Mouse (Mus musculus) MEL (cell line): ENCODE measurements around the gene Tmem11. TPM values are rescaled to one million over a fixed set of nuclear protein-coding genes. Genes with fewer than 3 reads are reported as not detected.

Experiments
- DNase-seq: peaks from one replicate; pipeline ENCODE4 v3.0.0; 2011; ENCODE audit warnings: low read depth, low spot score
- H3K27ac ChIP-seq: 2 replicates; pipeline ENCODE4 v1.5.1; 2012; ENCODE audit warnings: low read depth, mild to moderate bottlenecking, control low read depth, low read length, moderate library complexity; ENCODE audit not compliant: control insufficient read depth
- H3K27me3 ChIP-seq, 2 experiments: fragments of 150-350 bp in 1 of 2; sonication (generic) in 1 of 2; 2 replicates each; pipeline ENCODE4 v1.6.1; 2012; ENCODE audit warnings: low read length in 2 of 2, mild to moderate bottlenecking in 2 of 2, improper control_type of control experiment in 1 of 2, moderate library complexity in 1 of 2; ENCODE audit not compliant: insufficient read depth in 2 of 2, control insufficient read depth in 1 of 2
- H3K36me3 ChIP-seq, 2 experiments: 2 replicates each; pipeline ENCODE4 v1.6.1; 2012 to 2014; ENCODE audit warnings: low read length in 2 of 2, improper control_type of control experiment in 1 of 2, inconsistent platforms in 1 of 2, mild to moderate bottlenecking in 1 of 2; ENCODE audit not compliant: insufficient read depth in 2 of 2, control insufficient read depth in 1 of 2
- H3K4me1 ChIP-seq, 2 experiments: fragments of 150-350 bp in 1 of 2; sonication (generic) in 1 of 2; 2 replicates each; pipeline ENCODE4 v1.6.1; 2012; ENCODE audit warnings: low read length in 2 of 2, improper control_type of control experiment in 1 of 2, mild to moderate bottlenecking in 1 of 2; ENCODE audit not compliant: insufficient read depth in 2 of 2, control insufficient read depth in 1 of 2
- H3K4me3 ChIP-seq, 2 experiments: fragments of 150-350 bp in 1 of 2; sonication (generic) in 1 of 2; 2 replicates each; pipeline ENCODE4 v1.5.1; 2012; ENCODE audit warnings: low read depth in 2 of 2, low read length in 2 of 2, mild to moderate bottlenecking in 2 of 2, moderate library complexity in 2 of 2, control low read depth in 1 of 2, improper control_type of control experiment in 1 of 2; ENCODE audit not compliant: control insufficient read depth in 1 of 2, insufficient read depth in 1 of 2
- H3K79me2 ChIP-seq: 2 replicates; pipeline ENCODE4 v1.6.1; 2012; ENCODE audit warnings: mild to moderate bottlenecking, low read length, moderate library complexity; ENCODE audit not compliant: control insufficient read depth, poor library complexity, insufficient read depth
- H3K9ac ChIP-seq: 2 replicates; pipeline ENCODE4 v1.6.1; 2012; ENCODE audit warnings: low read depth, mild to moderate bottlenecking, control low read depth, low read length, moderate library complexity; ENCODE audit not compliant: control insufficient read depth, poor library complexity, severe bottlenecking
- H3K9me3 ChIP-seq: fragments of 150-350 bp; sonication (generic); replicated peaks from 2 replicates; pipeline ENCODE4 v1.6.1; 2012; ENCODE audit warnings: mild to moderate bottlenecking, low read length, improper control_type of control experiment, moderate library complexity; ENCODE audit not compliant: insufficient read depth
- CHD1 ChIP-seq: IDR thresholded peaks from 2 replicates; pipeline ENCODE4 v1.6.1; 2012; ENCODE audit warnings: low read depth, mild to moderate bottlenecking, inconsistent platforms, low read length, improper control_type of control experiment
- CHD2 ChIP-seq: IDR thresholded peaks from 2 replicates; pipeline ENCODE4 v1.6.1; 2011; ENCODE audit warnings: low read length, improper control_type of control experiment
- CTCF ChIP-seq, 3 experiments: IDR thresholded peaks in 2 of 3; conservative IDR thresholded peaks in 1 of 3; 2 replicates each; pipeline ENCODE4 v1.5.1; 2011 to 2012; ENCODE audit warnings: low read length in 3 of 3, low read depth in 2 of 3, mild to moderate bottlenecking in 2 of 3, improper control_type of control experiment in 1 of 3, inconsistent platforms in 1 of 3, mixed read lengths in 1 of 3, moderate library complexity in 1 of 3; ENCODE audit not compliant: control insufficient read depth in 1 of 3, insufficient read depth in 1 of 3, poor library complexity in 1 of 3, severe bottlenecking in 1 of 3
- ELF1 ChIP-seq: IDR thresholded peaks from 2 replicates; pipeline ENCODE4 v1.6.1; 2014; ENCODE audit warnings: low read depth, mild to moderate bottlenecking, inconsistent platforms, low read length, improper control_type of control experiment, moderate library complexity
- EP300 ChIP-seq, 2 experiments: IDR thresholded peaks; 2 replicates each; pipeline ENCODE4 v1.6.1; 2011; ENCODE audit warnings: improper control_type of control experiment in 2 of 2, low read length in 2 of 2, low read depth in 1 of 2, mild to moderate bottlenecking in 1 of 2
- ETS1 ChIP-seq: IDR thresholded peaks from 2 replicates; pipeline ENCODE4 v1.6.1; 2012; ENCODE audit warnings: low read depth, mild to moderate bottlenecking, inconsistent platforms, low read length, improper control_type of control experiment, moderate library complexity
- GABPA ChIP-seq: IDR thresholded peaks from 2 replicates; pipeline ENCODE4 v1.6.1; 2012; ENCODE audit warnings: low read depth, mild to moderate bottlenecking, inconsistent platforms, low read length, improper control_type of control experiment, moderate library complexity
- GATA1 ChIP-seq: IDR thresholded peaks from 2 replicates; pipeline ENCODE4 v1.6.1; 2011; ENCODE audit warnings: low read depth, low read length, improper control_type of control experiment
- HCFC1 ChIP-seq: IDR thresholded peaks from 2 replicates; pipeline ENCODE4 v1.6.1; 2012; ENCODE audit warnings: low read depth, mild to moderate bottlenecking, inconsistent platforms, low read length, improper control_type of control experiment, moderate library complexity
- JUND ChIP-seq: IDR thresholded peaks from 2 replicates; pipeline ENCODE4 v1.6.1; 2011; ENCODE audit warnings: low read depth, mild to moderate bottlenecking, improper control_type of control experiment, low read length
- KAT2A ChIP-seq: conservative IDR thresholded peaks from 2 replicates; pipeline ENCODE4 v1.6.1; 2012; ENCODE audit warnings: low read depth, low read length, improper control_type of control experiment, inconsistent platforms
- MAFK ChIP-seq: IDR thresholded peaks from 2 replicates; pipeline ENCODE4 v1.6.1; 2011; ENCODE audit warnings: low read depth, mild to moderate bottlenecking, low read length, improper control_type of control experiment, borderline replicate concordance
- MAX ChIP-seq: IDR thresholded peaks from 2 replicates; pipeline ENCODE4 v1.6.1; 2011; ENCODE audit warnings: low read length, improper control_type of control experiment
- MAZ ChIP-seq: IDR thresholded peaks from 2 replicates; pipeline ENCODE4 v1.6.1; 2012; ENCODE audit warnings: low read depth, mild to moderate bottlenecking, inconsistent platforms, low read length, improper control_type of control experiment
- MEF2A ChIP-seq: IDR thresholded peaks from 2 replicates; pipeline ENCODE4 v1.6.1; 2014; ENCODE audit warnings: low read depth, mild to moderate bottlenecking, inconsistent platforms, low read length, improper control_type of control experiment; ENCODE audit not compliant: poor library complexity, insufficient replicate concordance, severe bottlenecking; ENCODE audit errors: extremely low read depth
- MYB ChIP-seq: IDR thresholded peaks from 2 replicates; pipeline ENCODE4 v1.6.1; 2011; ENCODE audit warnings: mild to moderate bottlenecking, low read depth, low read length, improper control_type of control experiment
- MYC ChIP-seq: IDR thresholded peaks from 2 replicates; pipeline ENCODE4 v1.6.1; 2011; ENCODE audit warnings: low read depth, mild to moderate bottlenecking, low read length, improper control_type of control experiment, moderate library complexity
- NELFE ChIP-seq: IDR thresholded peaks from 2 replicates; pipeline ENCODE4 v1.6.1; 2011; ENCODE audit warnings: low read depth, low read length, improper control_type of control experiment
- NRF1 ChIP-seq: IDR thresholded peaks from 2 replicates; pipeline ENCODE4 v1.6.1; 2014; ENCODE audit warnings: low read depth, mild to moderate bottlenecking, inconsistent platforms, low read length, improper control_type of control experiment, moderate library complexity; ENCODE audit not compliant: poor library complexity, insufficient read depth, severe bottlenecking
- POLR2A ChIP-seq, 2 experiments: IDR thresholded peaks; 2 replicates each; pipeline ENCODE4 v1.6.1; 2011 to 2012; ENCODE audit warnings: low read length in 2 of 2, mild to moderate bottlenecking in 2 of 2, control low read depth in 1 of 2, improper control_type of control experiment in 1 of 2, low read depth in 1 of 2, moderate library complexity in 1 of 2; ENCODE audit not compliant: control insufficient read depth in 1 of 2, insufficient read depth in 1 of 2, poor library complexity in 1 of 2
- POLR2AphosphoS2 ChIP-seq: IDR thresholded peaks from 2 replicates; pipeline ENCODE4 v1.6.1; 2011; ENCODE audit warnings: low read length, improper control_type of control experiment
- POLR2AphosphoS5 ChIP-seq: IDR thresholded peaks from 2 replicates; pipeline ENCODE4 v1.6.1; 2012; ENCODE audit warnings: low read depth, borderline replicate concordance, mild to moderate bottlenecking, inconsistent platforms, low read length, moderate library complexity, mixed read lengths
- RAD21 ChIP-seq: IDR thresholded peaks from 2 replicates; pipeline ENCODE4 v1.6.1; 2011; ENCODE audit warnings: mild to moderate bottlenecking, low read depth, low read length, improper control_type of control experiment
- RCOR1 ChIP-seq: IDR thresholded peaks from 2 replicates; pipeline ENCODE4 v1.6.1; 2012; ENCODE audit warnings: low read depth, mild to moderate bottlenecking, inconsistent platforms, low read length, improper control_type of control experiment
- SIN3A ChIP-seq: IDR thresholded peaks from 2 replicates; pipeline ENCODE4 v1.6.1; 2012; ENCODE audit warnings: low read length, improper control_type of control experiment, inconsistent platforms
- TAL1 ChIP-seq: IDR thresholded peaks from 2 replicates; pipeline ENCODE4 v1.6.1; 2012; ENCODE audit warnings: mild to moderate bottlenecking, inconsistent platforms, low read length, moderate library complexity, mixed read lengths
- TBP ChIP-seq: IDR thresholded peaks from 2 replicates; pipeline ENCODE4 v1.8.0; 2011; ENCODE audit warnings: low read depth, low read length, improper control_type of control experiment
- TCF12 ChIP-seq: IDR thresholded peaks from 2 replicates; pipeline ENCODE4 v1.6.1; 2014; ENCODE audit warnings: low read depth, mild to moderate bottlenecking, inconsistent platforms, low read length, improper control_type of control experiment, moderate library complexity
- UBTF ChIP-seq: IDR thresholded peaks from 2 replicates; pipeline ENCODE4 v1.6.1; 2012; ENCODE audit warnings: low read depth, mild to moderate bottlenecking, inconsistent platforms, low read length, improper control_type of control experiment, moderate library complexity, borderline replicate concordance; ENCODE audit not compliant: insufficient read depth
- USF1 ChIP-seq: IDR thresholded peaks from 2 replicates; pipeline ENCODE4 v1.6.1; 2014; ENCODE audit warnings: low read depth, mild to moderate bottlenecking, inconsistent platforms, low read length, improper control_type of control experiment, moderate library complexity
- USF2 ChIP-seq, 2 experiments: IDR thresholded peaks; 2 replicates each; pipeline ENCODE4 v1.6.1; 2011 to 2012; ENCODE audit warnings: improper control_type of control experiment in 2 of 2, low read length in 2 of 2, borderline replicate concordance in 1 of 2, inconsistent platforms in 1 of 2, low read depth in 1 of 2, mild to moderate bottlenecking in 1 of 2; ENCODE audit not compliant: insufficient read depth in 1 of 2
- ZC3H11A ChIP-seq: IDR thresholded peaks from 2 replicates; pipeline ENCODE4 v1.6.1; 2012; ENCODE audit warnings: low read depth, mild to moderate bottlenecking, inconsistent platforms, low read length, improper control_type of control experiment
- ZKSCAN1 ChIP-seq: IDR thresholded peaks from 2 replicates; pipeline ENCODE4 v1.6.1; 2012; ENCODE audit warnings: low read depth, mild to moderate bottlenecking, inconsistent platforms, low read length, improper control_type of control experiment, moderate library complexity
- ZMIZ1 ChIP-seq: IDR thresholded peaks from 2 replicates; pipeline ENCODE4 v1.6.1; 2012; ENCODE audit warnings: low read depth, mild to moderate bottlenecking, inconsistent platforms, low read length, improper control_type of control experiment, moderate library complexity
- ZNF384 ChIP-seq: IDR thresholded peaks from 2 replicates; pipeline ENCODE4 v1.6.1; 2012; ENCODE audit warnings: low read depth, mild to moderate bottlenecking, inconsistent platforms, low read length, improper control_type of control experiment
- polyA plus RNA-seq, 2 experiments: library from polyadenylated mRNA; stranded (reverse) in 1 of 2; unstranded in 1 of 2; fragments of >175 nt in 1 of 2; fragments of >200 nt in 1 of 2; gene quantifications; 2 replicates each; pipeline versions ENCODE4 v1.2.1 to v1.2.4; 2012; ENCODE audit warnings: low replicate concordance in 2 of 2, low read depth in 1 of 2; ENCODE audit not compliant: insufficient read length in 2 of 2, insufficient read depth in 1 of 2, missing spikeins in 1 of 2
- total RNA-seq: library from RNA; depleted of rRNA; stranded (reverse); fragments of 300-350 nt; gene quantifications from 2 replicates; pipeline ENCODE4 v1.2.3, GENCODE M21; 2012; rRNA removed

The Tmem11 gene
- 90.7 and 125 TPM in 2 replicates for total RNA-seq
- polyA plus RNA-seq = 100 to 1,000 TPM in 1 of 2 experiments, not detected in 1; 117 TPM

- no peaks in the 10 kb centered on the region for H3K9me3 ChIP-seq
- H3K79me2 ChIP-seq = peaks cover 53% of the 10 kb centered on the region
- peak within 1 kb of the TSS; percentile 93 for H3K27ac ChIP-seq
- H3K36me3 ChIP-seq = peaks cover 9 to 27% of the 10 kb centered on the region in 2 experiments
- peak within 1 kb of the TSS; percentile 90 for H3K9ac ChIP-seq
- peaks cover 7 to 28% of the 10 kb centered on the region in 2 experiments; a peak in 3 of 4 replicates for H3K4me1 ChIP-seq
- H3K27me3 ChIP-seq = no peaks in the 10 kb centered on the region
- H3K4me3 ChIP-seq = peak within 1 kb of the TSS; percentile 73 to 79
- peak; percentile 99 for DNase-seq
- TF ChIP-seq KAT2A (peak; percentile 98), POLR2AphosphoS2 (peak; percentile 79; the same call in 1 of the 2 replicates), MAX (no peak), EP300 (IDR thresholded peaks at IDR 0.05; ENCODE audit: low read depth in 1 of 2, low read length in 2 of 2) (no peak), JUND (no peak), ELF1 (peak; percentile 73), MEF2A (no peak), MYB (no peak), POLR2AphosphoS5 (peak; percentile 11; the same call in 1 of the 2 replicates), MYC (peak; percentile 57; the same call in 1 of the 2 replicates), RCOR1 (no peak), USF2 (IDR thresholded peaks at IDR 0.05; ENCODE audit: borderline replicate concordance in 1 of 2, insufficient read depth in 1 of 2, low read depth in 1 of 2, low read length in 2 of 2) (no peak), NELFE (peak; percentile 77), ZMIZ1 (peak; percentile 60; the same call in 1 of the 2 replicates), UBTF (peak; percentile 2; the same call in 1 of the 2 replicates), TAL1 (no peak), USF1 (no peak; the same call in 1 of the 2 replicates), ZNF384 (no peak), GABPA (no peak), ZKSCAN1 (no peak), MAFK (no peak), MAZ (peak; percentile 86; the same call in 1 of the 2 replicates), ETS1 (no peak), ZC3H11A (no peak), CTCF (IDR thresholded peaks at IDR 0.05 in 2 of 3, conservative IDR thresholded peaks at IDR 0.05 in 1 of 3; ENCODE audit: control insufficient read depth in 1 of 3, insufficient read depth in 1 of 3, low read depth in 2 of 3, low read length in 3 of 3, poor library complexity in 1 of 3, severe bottlenecking in 1 of 3) (no peak; a peak in 1 of 6 replicates), TBP (peak; percentile 73; the same call in 1 of the 2 replicates), HCFC1 (peak; percentile 95), CHD1 (no peak), NRF1 (peak; percentile 67), SIN3A (peak; percentile 78; the same call in 1 of the 2 replicates), GATA1 (no peak), CHD2 (no peak), RAD21 (no peak), POLR2A (IDR thresholded peaks at IDR 0.05; ENCODE audit: control insufficient read depth in 1 of 2, insufficient read depth in 1 of 2, low read depth in 1 of 2, low read length in 2 of 2, poor library complexity in 1 of 2) (peak; percentile 79 to 91), TCF12 (peak; percentile 74)
These were observed at the start of gene Tmem11 for GRCm38 (mm10) chr11:60878675-60879294. Gene Tmem11, minus strand, starts transcription at chr11:60879272.
